Mouse (Mus musculus) hindbrain, embryonic 10.5 days (tissue): ENCODE measurements at regions not wholly inside any gene's neighbourhood (a gene's known extent, or its start where the extent isn't known, plus 50 kb on each side); places are given as distances from the start of the nearest gene placed in this dataset.
"Not testable (repeated sequence)": the region's sequence is repeated elsewhere in the genome, so short reads cannot be mapped to it uniquely, and the experiment has no call there.

Experiments
- DNase-seq: peaks from one replicate; pipeline ENCODE4 v3.0.0-alpha.2; 2017; ENCODE audit warnings: low spot score
- H3K27ac ChIP-seq: fragments of 300-500 bp; sonication (generic); 2 replicates; pipeline ENCODE4 v1.5.1; 2016; ENCODE audit warnings: mild to moderate bottlenecking, moderate library complexity
- H3K27me3 ChIP-seq: fragments of 300-500 bp; sonication (generic); 2 replicates; pipeline ENCODE4 v1.6.1; 2016; ENCODE audit warnings: mild to moderate bottlenecking; ENCODE audit not compliant: poor library complexity, insufficient read depth, severe bottlenecking
- H3K36me3 ChIP-seq: fragments of 300-500 bp; sonication (generic); 2 replicates; pipeline ENCODE4 v1.6.1; 2016; ENCODE audit warnings: mild to moderate bottlenecking, moderate library complexity
- H3K4me1 ChIP-seq: fragments of 300-500 bp; sonication (generic); replicated peaks from 2 replicates; pipeline ENCODE4 v1.6.1; 2016; ENCODE audit warnings: mild to moderate bottlenecking
- H3K4me3 ChIP-seq: fragments of 300-500 bp; sonication (generic); 2 replicates; pipeline ENCODE4 v1.5.1; 2016; ENCODE audit warnings: mild to moderate bottlenecking, moderate library complexity
- H3K9me3 ChIP-seq: fragments of 300-500 bp; sonication (generic); 2 replicates; pipeline ENCODE4 v1.6.1; 2016; ENCODE audit warnings: mild to moderate bottlenecking, moderate library complexity
- WGBS: fragments of 180-500 bp; shearing (Covaris S2); methylation state at CpG from one replicate; pipeline ENCODE4 v1.1.7; 2016; 5-methylcytosine and 5-hydroxymethylcytosine counted together

GRCm38 (mm10) chr6:18566934-18567333 is 52.3 kb upstream of the Cttnbp2 start:
- H3K9me3 ChIP-seq, DNase-seq, H3K4me3 ChIP-seq, H3K36me3 ChIP-seq, H3K4me1 ChIP-seq, H3K27ac ChIP-seq, H3K27me3 ChIP-seq: not testable (repeated sequence)
- WGBS: 81% methylated on average over 2 of the region's 2 CpGs

DNA sequence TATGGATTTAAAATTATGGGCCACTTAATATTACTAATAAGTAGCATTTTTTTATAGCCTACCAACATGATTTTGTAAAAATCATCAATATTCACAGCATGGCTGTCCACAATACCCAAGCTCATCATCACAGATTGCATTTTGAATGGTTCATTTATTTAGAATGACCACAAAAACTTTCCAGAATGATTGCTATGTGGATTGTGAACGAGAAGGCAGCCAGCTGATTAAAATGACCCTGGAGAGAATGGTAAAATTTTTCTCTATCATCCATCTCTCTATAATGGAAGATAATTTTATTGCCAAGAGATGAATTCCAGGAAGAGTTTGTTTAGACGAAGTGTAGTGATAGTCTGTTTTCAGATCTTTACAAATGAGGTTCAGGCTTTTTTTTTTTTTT is 54.6 kb upstream of the Cttnbp2 start:
- WGBS: 94% methylated on average over 2 of the region's 2 CpGs
- H3K9me3 ChIP-seq: no peaks in the 10 kb centered on the region
- H3K36me3 ChIP-seq: no peaks in the 10 kb centered on the region
- no peak overlapping the region for H3K4me3 ChIP-seq
- H3K27ac ChIP-seq: no peak overlapping the region
- H3K27me3 ChIP-seq: no peaks in the 10 kb centered on the region
- H3K4me1 ChIP-seq: no peaks in the 10 kb centered on the region
- DNase-seq: no peak

DNA sequence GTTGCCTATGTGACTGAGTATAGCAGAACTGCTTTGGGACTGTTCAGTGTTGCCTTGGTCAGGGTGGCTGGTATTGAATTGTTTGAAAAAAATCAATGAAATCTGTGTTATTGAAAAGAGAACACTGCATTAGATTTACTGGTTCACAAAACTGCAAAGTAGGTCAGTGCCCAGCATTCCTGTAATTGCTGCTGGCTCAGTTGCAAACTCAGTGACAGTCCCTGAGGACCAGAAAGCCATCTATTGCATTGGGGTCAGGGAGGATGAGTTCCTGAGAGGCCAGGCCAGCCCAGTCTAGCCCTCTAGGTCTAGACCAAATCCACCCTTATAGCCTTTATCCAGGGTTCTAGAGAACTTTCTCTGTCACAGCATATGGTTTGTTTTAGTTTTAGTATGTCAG is 63.9 kb upstream of the Cttnbp2 start:
- H3K4me3 ChIP-seq: no peak overlapping the region
- no peaks in the 10 kb centered on the region for H3K36me3 ChIP-seq
- DNase-seq: no peak
- no peaks in the 10 kb centered on the region for H3K27me3 ChIP-seq
- no peak overlapping the region for H3K27ac ChIP-seq
- no peaks in the 10 kb centered on the region for H3K9me3 ChIP-seq
- no peaks in the 10 kb centered on the region for H3K4me1 ChIP-seq

DNA sequence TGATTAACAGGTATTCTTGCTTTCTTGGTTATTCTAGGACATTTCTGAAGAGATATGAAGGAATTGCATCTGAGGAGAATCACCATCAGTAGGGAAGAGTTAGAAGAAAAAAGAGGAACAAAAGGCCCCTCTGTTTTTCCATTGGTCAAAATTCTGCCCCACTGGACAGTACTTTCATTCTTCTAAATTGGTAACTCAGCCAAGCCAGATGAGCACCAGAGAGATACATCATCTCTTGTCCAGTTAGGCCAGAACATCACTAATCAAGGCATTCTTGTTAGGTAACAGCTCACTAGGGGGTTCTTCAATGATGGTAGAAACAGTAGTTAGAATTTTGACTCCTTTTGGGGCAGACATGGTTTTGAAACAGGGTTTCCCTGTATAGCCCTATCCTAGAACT is 74.8 kb upstream of the Cttnbp2 start:
- Histone ChIP-seq H3K36me3 (no peaks in the 10 kb centered on the region), H3K9me3 (no peaks in the 10 kb centered on the region), H3K4me1 (no peaks in the 10 kb centered on the region), H3K4me3 (no peak overlapping the region), H3K27ac (no peak overlapping the region), H3K27me3 (no peaks in the 10 kb centered on the region)
- no peak for DNase-seq

DNA sequence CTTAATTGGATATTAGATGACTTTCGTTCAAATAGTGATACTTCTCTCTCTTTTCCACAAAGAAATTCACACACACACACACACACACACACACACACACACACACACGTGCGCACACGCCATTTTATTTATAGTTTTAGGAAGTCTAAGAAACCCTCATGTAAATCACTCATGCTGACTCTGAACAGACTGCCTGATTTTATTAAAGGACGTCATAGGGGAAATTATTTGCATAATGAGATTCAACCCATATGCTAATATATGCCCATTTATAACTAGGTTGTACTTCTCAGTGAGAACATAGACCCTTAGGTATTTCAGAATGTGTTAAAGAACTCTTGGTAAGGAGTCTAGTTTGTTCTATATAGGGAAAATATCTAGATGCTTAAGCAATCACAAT is 82.0 kb upstream of the Cttnbp2 start:
- Histone ChIP-seq H3K36me3 (no peaks in the 10 kb centered on the region), H3K9me3 (no peaks in the 10 kb centered on the region), H3K27me3 (no peaks in the 10 kb centered on the region), H3K27ac (no peak overlapping the region), H3K4me1 (no peaks in the 10 kb centered on the region), H3K4me3 (no peak overlapping the region)
- WGBS: 86% methylated on average over 5 of the region's 5 CpGs
- no peak for DNase-seq

- DNase-seq: no peak
- H3K36me3 ChIP-seq: no peaks in the 10 kb centered on the region
- no peak overlapping the region for H3K27ac ChIP-seq
- no peaks in the 10 kb centered on the region for H3K9me3 ChIP-seq
- 81% methylated on average over 4 of the region's 4 CpGs for WGBS
- no peaks in the 10 kb centered on the region for H3K4me1 ChIP-seq
- no peaks in the 10 kb centered on the region for H3K27me3 ChIP-seq
- no peak overlapping the region for H3K4me3 ChIP-seq
Measured at GRCm38 (mm10) chr6:18599626-18600025, 85.0 kb upstream of the Cttnbp2 start.

GRCm38 (mm10) chr6:18601926-18602325 is 87.3 kb upstream of the Cttnbp2 start:
- no peak for DNase-seq

DNA sequence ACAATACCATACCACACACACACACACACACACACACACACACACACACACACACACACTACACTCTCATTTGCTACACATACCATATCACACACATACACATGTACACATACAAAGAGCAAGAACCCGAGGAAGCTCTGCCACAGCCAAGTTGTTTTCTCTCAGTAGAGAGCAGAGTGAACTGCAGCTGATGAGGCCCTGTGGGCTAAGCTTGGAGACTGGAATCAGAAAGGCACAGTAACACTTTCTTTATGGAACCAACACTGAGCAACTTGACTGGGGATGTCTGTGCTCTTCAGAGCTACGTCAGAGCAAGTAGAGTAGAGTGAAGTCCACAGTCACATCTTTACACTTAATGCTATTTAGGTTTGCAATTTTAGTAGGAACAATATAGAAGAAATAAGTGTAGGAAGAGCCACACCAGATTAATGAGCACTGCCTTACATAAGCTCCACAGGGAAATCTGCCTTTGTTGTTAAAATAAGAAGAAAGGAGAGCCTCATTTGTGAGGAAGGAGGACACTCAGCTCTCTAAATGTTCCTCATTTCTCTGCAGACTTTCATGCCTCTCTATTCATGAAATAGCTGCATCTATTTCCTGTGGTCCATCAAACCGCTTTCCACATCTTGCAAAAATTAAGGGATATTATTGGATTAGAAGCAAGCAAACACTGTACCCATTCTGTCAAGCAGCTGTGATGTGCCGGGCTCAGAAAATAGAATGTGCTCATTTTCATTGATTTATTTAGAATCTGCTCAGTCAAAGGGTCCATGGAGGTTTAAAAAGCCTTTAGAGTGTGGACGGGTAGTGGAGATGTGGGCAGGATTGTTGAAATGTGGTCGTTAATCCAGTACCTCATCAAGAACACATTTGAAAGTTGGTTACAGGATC is 107.0 kb upstream of the Cttnbp2 start:
- Histone ChIP-seq H3K27me3 (no peaks in the 10 kb centered on the region), H3K27ac (no peak overlapping the region), H3K4me1 (no peaks in the 10 kb centered on the region), H3K9me3 (no peaks in the 10 kb centered on the region), H3K36me3 (no peaks in the 10 kb centered on the region), H3K4me3 (no peak overlapping the region)
- 85% methylated on average over 6 of the region's 6 CpGs for WGBS
- DNase-seq: no peak

More at GRCm38 (mm10) chr6:18601926-18602325, 87.3 kb upstream of the Cttnbp2 start:
- no peaks in the 10 kb centered on the region for H3K36me3 ChIP-seq
- WGBS: 80% methylated on average over 7 of the region's 7 CpGs
- H3K27ac ChIP-seq: no peak overlapping the region
- H3K9me3 ChIP-seq: no peaks in the 10 kb centered on the region
- no peaks in the 10 kb centered on the region for H3K4me1 ChIP-seq
- no peak overlapping the region for H3K4me3 ChIP-seq
- no peaks in the 10 kb centered on the region for H3K27me3 ChIP-seq

- H3K9me3 ChIP-seq: no peaks in the 10 kb centered on the region
- no peaks in the 10 kb centered on the region for H3K27me3 ChIP-seq
- no peaks in the 10 kb centered on the region for H3K36me3 ChIP-seq
- no peak overlapping the region for H3K27ac ChIP-seq
- no peak for DNase-seq
- H3K4me3 ChIP-seq: no peak overlapping the region
- no peaks in the 10 kb centered on the region for H3K4me1 ChIP-seq
- 78% methylated on average over 1 of the region's 1 CpGs for WGBS
Measured at GRCm38 (mm10) chr6:18628591-18628990, 113.9 kb upstream of the Cttnbp2 start.

GRCm38 (mm10) chr6:18633540-18634200 is 119.0 kb upstream of the Cttnbp2 start:
- H3K9me3 ChIP-seq: no peaks in the 10 kb centered on the region
- no peak overlapping the region for H3K4me3 ChIP-seq
- no peaks in the 10 kb centered on the region for H3K4me1 ChIP-seq
- DNase-seq: no peak
- 86% methylated on average over 2 of the region's 2 CpGs for WGBS
- no peaks in the 10 kb centered on the region for H3K36me3 ChIP-seq
- no peak overlapping the region for H3K27ac ChIP-seq
- H3K27me3 ChIP-seq: no peaks in the 10 kb centered on the region

- Histone ChIP-seq H3K4me3 (no peak overlapping the region), H3K9me3 (no peaks in the 10 kb centered on the region), H3K27me3 (no peaks in the 10 kb centered on the region), H3K36me3 (no peaks in the 10 kb centered on the region), H3K4me1 (peaks cover 7% of the 10 kb centered on the region), H3K27ac (peak overlapping the region; percentile 29; the same call in 1 of the 2 replicates)
- peak; percentile 10 for DNase-seq
- 20% methylated on average over 3 of the region's 3 CpGs for WGBS
Measured at GRCm38 (mm10) chr6:18639712-18640383, 125.2 kb upstream of the Cttnbp2 start.

- no peak for DNase-seq
- no peaks in the 10 kb centered on the region for H3K36me3 ChIP-seq
Measured at GRCm38 (mm10) chr6:18648898-18649591, 134.4 kb upstream of the Cttnbp2 start.

More at GRCm38 (mm10) chr6:18648898-18649591, 134.4 kb upstream of the Cttnbp2 start:
- Histone ChIP-seq H3K4me1 (no peaks in the 10 kb centered on the region), H3K27ac (no peak overlapping the region), H3K9me3 (no peaks in the 10 kb centered on the region), H3K27me3 (no peaks in the 10 kb centered on the region), H3K4me3 (no peak overlapping the region)
- 86% methylated on average over 5 of the region's 5 CpGs for WGBS
